Mouse (Mus musculus): Measurements from ENCODE around the gene 2010300C02Rik.
"Not testable (repeated sequence)": the region's sequence is repeated elsewhere in the genome, so short reads cannot be mapped to it uniquely, and the experiment has no call there.

Gene 2010300C02Rik

GRCm38 (mm10) chr1:37719761-37720640, at the start of gene 2010300C02Rik:
Gene 2010300C02Rik (minus strand): TSS chr1:37720085.
- DNase-seq (ENCODE audit: low spot score), result peak; percentile 28

- no peak for DNase-seq (ENCODE audit: low spot score)
Observed at GRCm38 (mm10) chr1:37759407-37759806, 39.5 kb upstream of the 2010300C02Rik start.

DNA sequence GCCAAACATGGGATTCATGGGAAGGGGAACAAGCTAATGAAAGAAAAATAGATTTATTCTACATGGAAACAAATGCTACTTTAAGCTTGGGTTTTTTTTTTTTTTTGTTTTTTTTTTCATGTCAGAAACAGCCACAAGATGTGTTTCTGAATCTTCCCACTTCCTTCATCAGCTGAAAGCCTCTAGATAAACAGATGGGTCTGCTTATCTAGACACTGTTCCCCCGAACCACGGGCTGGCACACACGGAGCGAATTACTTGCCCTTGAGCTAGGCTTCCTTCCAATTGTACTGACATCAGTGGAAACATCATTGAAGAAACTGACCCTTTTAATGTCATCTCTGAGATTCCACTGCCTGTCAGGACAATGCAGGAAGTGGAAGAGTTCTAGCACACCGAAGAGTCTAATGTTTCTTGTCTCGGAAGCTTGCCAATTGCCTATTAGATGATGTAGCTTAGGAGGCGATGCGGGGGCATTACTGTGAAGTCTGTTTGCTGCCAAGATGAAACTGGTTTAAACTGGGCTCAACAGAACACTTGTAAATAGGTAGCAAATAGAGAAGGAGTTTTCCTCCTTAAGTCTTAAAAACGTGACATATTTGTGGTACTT, 24.9 kb upstream of the 2010300C02Rik start:
- no peak for DNase-seq (ENCODE audit: low spot score)

- DNase-seq (ENCODE audit: low spot score), result no peak
Observed at GRCm38 (mm10) chr1:37742602-37743270, 22.9 kb upstream of the 2010300C02Rik start.

DNA sequence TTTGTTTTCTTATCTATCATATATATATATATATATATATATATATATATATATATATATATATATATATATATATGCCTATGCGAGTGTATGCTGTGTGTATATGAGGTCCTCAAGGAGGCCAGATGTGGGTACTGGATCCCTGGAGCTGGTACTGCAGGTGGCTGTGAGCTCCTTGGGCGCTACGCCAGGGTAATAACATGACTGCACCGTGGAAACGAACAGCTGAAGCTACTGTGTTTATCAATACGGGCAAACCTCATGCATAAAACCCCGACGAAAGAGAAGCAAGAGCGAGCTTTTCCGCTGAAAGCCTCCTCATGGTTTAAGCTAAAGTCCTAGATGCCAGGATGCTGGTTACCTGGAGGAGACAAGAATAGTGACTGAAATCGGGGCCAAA, 22.2 kb upstream of the 2010300C02Rik start:
- DNase-seq (ENCODE audit: low spot score), result no peak

- no peak for DNase-seq (ENCODE audit: low spot score)
Observed at GRCm38 (mm10) chr1:37740161-37740802, 20.4 kb upstream of the 2010300C02Rik start.

- DNase-seq (ENCODE audit: low spot score), result no peak
Observed at GRCm38 (mm10) chr1:37738895-37739294, 19.0 kb upstream of the 2010300C02Rik start.

DNA sequence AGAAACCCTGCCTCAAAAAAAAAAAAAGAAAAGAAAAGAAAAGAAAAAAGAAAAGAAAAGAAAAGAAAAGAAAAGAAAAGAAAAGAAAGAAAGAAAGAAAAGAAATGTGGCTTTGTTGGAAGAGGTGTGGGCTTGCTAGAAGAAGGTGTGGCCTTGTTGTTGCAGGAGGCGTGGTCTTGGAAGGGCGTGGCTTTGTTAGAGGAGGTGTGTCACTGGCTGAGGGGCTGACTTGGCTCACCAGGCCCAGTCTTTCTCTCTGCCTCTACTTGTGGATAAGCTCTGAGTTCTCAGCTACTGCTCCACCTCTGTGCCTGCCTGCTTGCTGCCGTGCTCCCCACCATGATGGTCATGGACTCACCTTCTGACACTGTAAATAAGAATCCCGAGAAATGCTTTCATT, 17.2 kb upstream of the 2010300C02Rik start:
- DNase-seq (ENCODE audit: low spot score), result no peak

- no peak for DNase-seq (ENCODE audit: low spot score)
Observed at GRCm38 (mm10) chr1:37735932-37736331, 16.0 kb upstream of the 2010300C02Rik start.

- no peak for DNase-seq (ENCODE audit: low spot score)
Observed at GRCm38 (mm10) chr1:37734841-37735240, 15.0 kb upstream of the 2010300C02Rik start.

DNA sequence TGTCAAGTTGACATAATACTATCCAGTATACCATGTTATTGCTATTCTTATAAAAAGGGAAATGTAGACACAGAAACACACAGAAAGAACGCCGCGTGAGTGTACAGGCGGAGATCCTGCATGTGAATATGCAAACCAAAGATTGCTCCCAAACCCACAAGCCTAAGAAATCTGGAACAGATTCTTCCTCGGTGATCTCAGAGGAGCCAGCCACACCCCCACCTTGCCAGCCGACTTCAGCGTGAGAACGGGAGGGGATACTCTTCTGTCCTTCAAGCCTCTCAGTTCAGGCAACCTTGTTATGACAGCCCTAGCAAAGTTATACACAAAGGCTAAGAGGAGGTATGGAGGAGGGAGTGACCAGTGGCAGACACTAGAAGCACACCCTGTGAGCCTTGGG, 9.5 kb upstream of the 2010300C02Rik start:
- no peak for DNase-seq (ENCODE audit: low spot score)

DNA sequence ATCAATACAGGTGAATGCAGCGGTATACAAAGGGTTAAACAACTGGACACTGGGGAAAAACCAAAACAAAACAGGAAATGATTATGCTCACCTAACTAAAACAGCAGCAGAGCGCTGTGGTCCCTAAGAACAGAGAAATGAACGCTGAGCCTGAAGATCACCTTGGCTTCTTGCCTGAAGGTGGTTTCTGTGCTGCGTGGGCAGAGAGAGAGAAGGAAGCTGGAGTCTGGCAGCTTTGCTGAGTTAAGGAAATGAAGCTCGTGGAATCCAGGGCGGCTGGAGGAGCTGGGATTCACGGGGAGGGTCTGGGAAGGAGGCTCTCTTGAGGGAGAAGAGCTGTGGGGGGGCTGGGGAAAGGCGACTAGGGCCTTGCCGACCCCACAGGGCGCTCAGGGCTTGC, 8.2 kb upstream of the 2010300C02Rik start:
- DNase-seq (ENCODE audit: low spot score), result no peak

DNA sequence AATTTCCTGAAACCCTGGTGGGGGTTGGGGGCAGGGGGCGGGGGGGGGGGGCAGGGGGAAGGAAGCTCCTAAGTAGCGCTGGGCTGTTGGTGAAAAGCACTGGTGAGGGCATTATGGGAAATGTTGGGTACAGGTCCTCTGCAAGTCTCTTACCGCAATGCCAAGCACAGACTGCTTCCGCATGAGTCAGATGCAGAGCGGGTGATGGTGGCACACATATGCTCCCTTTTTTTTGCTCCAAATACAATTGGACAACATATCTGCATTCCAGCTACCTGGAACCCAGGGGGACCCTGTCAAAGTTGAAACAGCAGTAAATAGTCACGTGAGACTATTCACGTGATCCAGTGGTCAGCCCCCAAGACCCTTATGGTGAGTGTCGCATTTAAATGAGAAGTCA, 7.3 kb upstream of the 2010300C02Rik start:
- DNase-seq (ENCODE audit: low spot score), result no peak

DNA sequence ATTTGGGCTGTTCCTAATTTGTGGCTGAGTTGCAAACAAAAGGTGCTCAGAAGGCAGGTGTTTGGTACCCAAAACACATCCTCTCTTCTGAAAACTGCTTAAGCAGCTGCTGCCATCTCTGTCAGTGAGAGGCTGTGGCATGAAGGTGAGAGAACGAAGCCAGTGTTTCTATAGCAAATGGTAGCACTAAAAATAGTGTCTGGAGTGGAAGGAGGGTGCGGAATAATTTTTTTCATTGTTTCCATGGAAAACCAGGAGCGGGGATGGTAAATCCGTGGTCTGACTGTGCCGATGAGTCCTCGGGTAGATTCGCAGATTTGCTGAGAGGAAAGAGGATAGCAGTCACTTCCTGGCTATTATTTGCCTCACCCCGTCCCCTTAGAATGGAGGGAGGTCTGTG, 6.5 kb upstream of the 2010300C02Rik start:
- DNase-seq (ENCODE audit: low spot score), result no peak

DNA sequence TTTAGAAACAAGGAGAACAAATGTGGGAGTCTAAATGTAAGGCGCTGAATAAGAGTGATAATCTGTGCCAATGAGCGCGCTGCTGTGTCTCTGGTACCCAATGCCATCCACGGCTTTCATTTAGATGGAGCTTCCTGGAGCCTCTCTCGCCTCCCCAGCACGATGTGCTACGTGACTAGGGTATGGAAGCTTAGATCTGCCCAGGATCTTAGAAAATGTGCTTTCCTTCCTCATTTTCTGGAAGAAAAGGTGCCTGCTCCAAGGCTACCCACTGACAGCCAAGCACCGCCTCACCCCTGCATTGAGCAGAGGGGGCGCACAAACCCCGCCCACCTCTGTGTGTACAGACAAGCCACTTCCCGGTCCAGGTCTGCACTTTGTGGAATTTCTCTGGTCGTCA, 6.0 kb upstream of the 2010300C02Rik start:
- DNase-seq (ENCODE audit: low spot score), result no peak

GRCm38 (mm10) chr1:37721092-37721491, 1.2 kb upstream of the 2010300C02Rik start:
- DNase-seq (ENCODE audit: low spot score), result no peak

- DNase-seq (ENCODE audit: low spot score), result no peak
Observed at GRCm38 (mm10) chr1:37719030-37719723, 708 bp downstream of the 2010300C02Rik start.

- DNase-seq (ENCODE audit: low spot score), result no peak
Observed at GRCm38 (mm10) chr1:37718516-37718915, 1.4 kb downstream of the 2010300C02Rik start.

- DNase-seq (ENCODE audit: low spot score), result no peak
Observed at GRCm38 (mm10) chr1:37717415-37718195, 2.3 kb downstream of the 2010300C02Rik start.

DNA sequence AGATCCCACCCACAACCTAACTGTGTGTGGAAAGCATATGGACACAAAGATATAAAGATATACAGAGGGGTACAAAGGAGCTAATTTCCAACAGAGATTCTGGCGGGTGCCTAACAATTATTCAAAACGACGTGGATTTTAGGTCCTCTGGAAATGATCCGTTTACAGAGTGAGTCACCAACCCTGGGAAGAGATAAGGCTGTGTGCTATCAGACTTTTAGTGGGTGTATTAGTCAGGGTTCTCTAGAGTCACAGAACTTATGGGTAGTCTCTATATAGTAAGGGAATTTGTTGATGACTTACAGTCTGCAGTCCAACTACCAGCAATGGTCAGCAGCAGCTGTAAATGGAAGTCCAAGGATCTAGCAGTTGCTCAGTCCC, 7.5 kb downstream of the 2010300C02Rik start:
- DNase-seq (ENCODE audit: low spot score), result not testable (repeated sequence)
